Mouse (Mus musculus): ENCODE measurements around the gene Slc9a1. TPM values are rescaled to one million over a fixed set of nuclear protein-coding genes. Genes with fewer than 3 reads are reported as not detected.

Gene Slc9a1
- polyA plus RNA-seq, 1 experiment from 2014 or later = 6.1 TPM

DNA sequence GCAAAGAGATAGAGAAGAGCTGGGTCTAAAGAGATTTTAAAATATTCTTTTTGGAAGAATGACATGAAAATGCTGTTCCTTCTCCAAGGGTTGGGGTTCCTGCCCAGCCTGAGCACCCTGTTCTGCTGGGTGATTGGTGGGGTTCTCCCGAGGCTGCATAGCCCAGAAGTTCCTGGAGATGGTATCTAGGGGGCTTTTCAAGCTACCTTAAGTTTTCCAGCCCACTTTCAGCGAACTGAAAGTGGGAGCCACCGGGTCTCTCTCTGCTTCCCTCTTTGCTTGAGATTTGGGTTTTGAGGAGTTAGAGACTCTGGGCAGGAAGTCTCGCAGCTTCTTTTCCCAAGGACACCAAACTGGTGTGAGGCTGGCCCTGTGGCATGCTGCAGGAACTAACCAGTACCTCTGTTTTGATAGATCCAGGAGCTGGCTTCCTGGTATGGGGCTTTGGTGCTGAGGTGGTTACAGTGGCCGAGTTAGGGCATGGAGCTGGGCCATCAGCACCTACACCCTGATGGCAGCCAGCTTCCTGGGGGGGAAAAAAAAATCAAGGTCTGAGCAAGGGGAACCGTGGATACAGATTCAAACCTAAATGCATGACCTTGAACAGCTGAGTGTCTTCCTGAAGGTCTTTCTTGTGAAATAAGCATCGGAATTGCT, 2.2 kb downstream of the Slc9a1 start:
- H3K27ac ChIP-seq (ENCODE audit: low read depth, low read length) = no peak overlapping the region
- H3K9ac ChIP-seq (ENCODE audit: low read depth, low read length) = peak overlapping the region; percentile 42
- no peaks in the 10 kb centered on the region for H3K27me3 ChIP-seq (replicated peaks; ENCODE audit: control insufficient read depth, insufficient read depth, low read length)
- 34% methylated on average over 7 of the region's 7 CpGs for WGBS
- peaks cover 19% of the 10 kb centered on the region; the same call in 1 of the 2 replicates for H3K4me1 ChIP-seq (replicated peaks; ENCODE audit: control insufficient read depth, insufficient read depth, low read length)
- H3K4me3 ChIP-seq (ENCODE audit: low read depth, low read length) = peak overlapping the region; percentile 88
- no peak for TF ChIP-seq CTCF (IDR thresholded peaks at IDR 0.05; ENCODE audit: low read depth)
- H3K9me3 ChIP-seq (ENCODE audit: control insufficient read depth) = no peaks in the 10 kb centered on the region
- ATAC-seq = no peak
- peaks cover 7% of the 10 kb centered on the region for H3K36me3 ChIP-seq (ENCODE audit: control insufficient read depth, insufficient read depth)
- peak overlapping the region; percentile 78 for H3K4me2 ChIP-seq (replicated peaks; ENCODE audit: low read depth)

DNA sequence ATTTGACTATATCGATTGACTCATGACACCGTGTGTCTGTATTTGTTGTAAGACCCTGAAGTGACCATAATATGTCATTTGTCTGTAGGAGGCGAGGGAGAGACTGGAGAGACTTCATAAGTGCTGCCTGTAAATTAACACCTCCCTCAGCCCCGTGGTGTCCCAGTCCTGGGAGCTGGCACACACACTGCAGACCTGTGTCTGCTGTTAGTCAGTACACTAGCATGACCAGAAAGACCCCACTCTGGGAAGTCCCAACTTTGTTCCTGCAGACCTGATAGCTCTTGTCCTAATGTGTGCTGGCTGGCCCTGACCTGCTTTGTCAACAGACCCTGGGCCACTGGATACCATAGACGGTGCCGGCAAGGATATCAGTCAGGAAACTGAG, 2.8 kb downstream of the Slc9a1 start:
- H3K4me2 ChIP-seq (replicated peaks; ENCODE audit: low read depth) = peak overlapping the region; percentile 78
- 28% methylated on average over 6 of the region's 6 CpGs for WGBS
- H3K9me3 ChIP-seq (ENCODE audit: control insufficient read depth) = no peaks in the 10 kb centered on the region
- H3K9ac ChIP-seq (ENCODE audit: low read depth, low read length) = 0 out of 2 replicates have a peak overlapping the region, but pooled peaks have one; percentile 42
- H3K4me1 ChIP-seq (replicated peaks; ENCODE audit: control insufficient read depth, insufficient read depth, low read length) = peaks cover 19% of the 10 kb centered on the region; the same call in 1 of the 2 replicates
- ATAC-seq = no peak
- peak overlapping the region; percentile 88 for H3K4me3 ChIP-seq (ENCODE audit: low read depth, low read length)
- TF ChIP-seq CTCF (IDR thresholded peaks at IDR 0.05; ENCODE audit: low read depth) = no peak
- no peak overlapping the region for H3K27ac ChIP-seq (ENCODE audit: low read depth, low read length)
- peaks cover 7% of the 10 kb centered on the region for H3K36me3 ChIP-seq (ENCODE audit: control insufficient read depth, insufficient read depth)
- no peaks in the 10 kb centered on the region for H3K27me3 ChIP-seq (replicated peaks; ENCODE audit: control insufficient read depth, insufficient read depth, low read length)

DNA sequence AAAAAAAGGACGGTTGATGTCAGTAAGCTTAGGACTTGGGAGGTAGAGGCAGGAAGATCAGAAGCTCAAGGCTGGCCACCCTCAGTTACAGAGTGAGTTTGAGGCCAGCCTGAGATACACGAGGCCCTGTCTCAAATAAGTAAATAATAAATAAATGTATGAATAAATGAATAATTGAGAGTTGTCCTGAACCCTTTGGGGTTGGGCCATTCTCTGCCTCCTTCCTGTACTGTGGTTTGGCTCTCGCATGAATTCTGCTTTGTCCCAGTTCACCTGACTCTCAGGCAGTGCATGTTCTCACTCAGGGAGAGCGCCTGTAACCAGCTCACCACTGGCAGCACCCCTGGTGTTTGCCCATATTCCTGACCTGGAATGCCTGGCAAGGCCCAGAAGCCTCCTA, 4.5 kb downstream of the Slc9a1 start:
- Histone ChIP-seq H3K4me2 (replicated peaks; ENCODE audit: low read depth) (no peak overlapping the region), H3K9ac (ENCODE audit: low read depth, low read length) (no peak overlapping the region), H3K27ac (ENCODE audit: low read depth, low read length) (no peak overlapping the region), H3K27me3 (replicated peaks; ENCODE audit: control insufficient read depth, insufficient read depth, low read length) (no peaks in the 10 kb centered on the region), H3K36me3 (ENCODE audit: control insufficient read depth, insufficient read depth) (peaks cover 7% of the 10 kb centered on the region), H3K4me3 (ENCODE audit: low read depth, low read length) (no peak overlapping the region), H3K9me3 (ENCODE audit: control insufficient read depth) (no peaks in the 10 kb centered on the region), H3K4me1 (replicated peaks; ENCODE audit: control insufficient read depth, insufficient read depth, low read length) (peaks cover 32% of the 10 kb centered on the region)
- 78% methylated on average over 4 of the region's 4 CpGs for WGBS
- no peak for TF ChIP-seq CTCF (IDR thresholded peaks at IDR 0.05; ENCODE audit: low read depth)
- no peak for ATAC-seq

GRCm38 (mm10) chr4:133375812-133376577, 6.5 kb downstream of the Slc9a1 start:
- no peak for TF ChIP-seq CTCF (IDR thresholded peaks at IDR 0.05; ENCODE audit: low read depth)
- H3K27me3 ChIP-seq (replicated peaks; ENCODE audit: control insufficient read depth, insufficient read depth, low read length) = no peaks in the 10 kb centered on the region
- ATAC-seq = no peak
- peaks cover 43% of the 10 kb centered on the region for H3K4me1 ChIP-seq (replicated peaks; ENCODE audit: control insufficient read depth, insufficient read depth, low read length)
- H3K9me3 ChIP-seq (ENCODE audit: control insufficient read depth) = no peaks in the 10 kb centered on the region
- WGBS = 41% methylated on average over 10 of the region's 10 CpGs
- H3K36me3 ChIP-seq (ENCODE audit: control insufficient read depth, insufficient read depth) = peaks cover 7% of the 10 kb centered on the region
- H3K4me2 ChIP-seq (replicated peaks; ENCODE audit: low read depth) = no peak overlapping the region
- no peak overlapping the region for H3K4me3 ChIP-seq (ENCODE audit: low read depth, low read length)
- H3K9ac ChIP-seq (ENCODE audit: low read depth, low read length) = no peak overlapping the region
- no peak overlapping the region for H3K27ac ChIP-seq (ENCODE audit: low read depth, low read length)

DNA sequence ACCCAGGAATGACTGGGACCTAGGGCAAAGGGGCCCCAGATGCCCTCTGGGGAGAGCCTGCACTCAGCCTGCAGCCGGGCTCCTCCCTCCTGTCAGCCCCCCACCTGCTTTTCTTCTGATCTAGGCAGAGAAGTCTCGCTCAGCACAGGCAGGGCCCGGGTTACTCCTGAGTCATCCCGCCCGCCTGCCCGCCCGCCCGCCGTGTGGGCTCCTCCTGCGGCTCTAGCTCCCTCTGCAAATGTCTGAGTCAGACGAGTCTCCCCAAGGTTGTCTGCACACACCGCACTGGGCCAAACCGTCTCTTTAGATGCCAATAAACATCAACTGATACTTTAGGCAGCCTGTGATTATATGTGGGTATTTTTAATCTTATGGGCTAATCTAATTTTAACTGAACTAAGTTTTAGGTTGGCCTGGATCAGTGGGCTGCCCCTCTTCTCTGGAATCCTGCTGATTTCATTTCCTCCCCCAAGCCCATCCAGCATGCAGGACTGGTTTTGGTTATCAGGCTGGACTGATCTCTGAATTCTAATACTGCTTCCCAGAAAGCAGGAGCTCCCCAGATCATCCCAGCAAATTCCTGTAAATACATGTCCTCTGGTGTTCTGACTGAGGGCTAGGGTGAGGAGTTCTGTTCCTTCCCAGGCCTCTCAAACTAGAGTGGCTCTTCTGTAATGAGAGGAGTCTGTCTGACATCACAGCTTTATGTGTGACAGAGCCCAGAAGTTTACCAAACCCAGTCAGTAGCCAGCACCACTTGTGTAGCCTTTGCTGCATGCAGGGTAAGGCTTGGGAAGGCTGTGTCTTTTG, 8.9 kb downstream of the Slc9a1 start:
- Histone ChIP-seq H3K9ac (ENCODE audit: low read depth, low read length) (0 out of 2 replicates have a peak overlapping the region, but pooled peaks have one; percentile 11), H3K27me3 (replicated peaks; ENCODE audit: control insufficient read depth, insufficient read depth, low read length) (no peaks in the 10 kb centered on the region), H3K4me3 (ENCODE audit: low read depth, low read length) (no peak overlapping the region), H3K4me1 (replicated peaks; ENCODE audit: control insufficient read depth, insufficient read depth, low read length) (peaks cover 26% of the 10 kb centered on the region), H3K36me3 (ENCODE audit: control insufficient read depth, insufficient read depth) (peaks cover 7% of the 10 kb centered on the region), H3K4me2 (replicated peaks; ENCODE audit: low read depth) (peak overlapping the region; percentile 37), H3K27ac (ENCODE audit: low read depth, low read length) (no peak overlapping the region; the same call in 1 of the 2 replicates), H3K9me3 (ENCODE audit: control insufficient read depth) (no peaks in the 10 kb centered on the region)
- TF ChIP-seq CTCF (IDR thresholded peaks at IDR 0.05; ENCODE audit: low read depth) = no peak
- 20% methylated on average over 13 of the region's 13 CpGs for WGBS
- ATAC-seq = peak; percentile 69

- H3K36me3 ChIP-seq (ENCODE audit: control insufficient read depth, insufficient read depth) = peaks cover 7% of the 10 kb centered on the region
- H3K4me1 ChIP-seq (replicated peaks; ENCODE audit: control insufficient read depth, insufficient read depth, low read length) = peaks cover 25% of the 10 kb centered on the region
- no peaks in the 10 kb centered on the region for H3K27me3 ChIP-seq (replicated peaks; ENCODE audit: control insufficient read depth, insufficient read depth, low read length)
- 45% methylated on average over 5 of the region's 5 CpGs for WGBS
- H3K4me3 ChIP-seq (ENCODE audit: low read depth, low read length) = no peak overlapping the region
- H3K27ac ChIP-seq (ENCODE audit: low read depth, low read length) = no peak overlapping the region; the same call in 1 of the 2 replicates
- H3K9ac ChIP-seq (ENCODE audit: low read depth, low read length) = 0 out of 2 replicates have a peak overlapping the region, but pooled peaks have one; percentile 11
- TF ChIP-seq CTCF (IDR thresholded peaks at IDR 0.05; ENCODE audit: low read depth) = no peak
- H3K9me3 ChIP-seq (ENCODE audit: control insufficient read depth) = no peaks in the 10 kb centered on the region
- ATAC-seq = no peak
- H3K4me2 ChIP-seq (replicated peaks; ENCODE audit: low read depth) = peak overlapping the region; percentile 13; the same call in 1 of the 2 replicates
Observed at GRCm38 (mm10) chr4:133379046-133379347, 9.5 kb downstream of the Slc9a1 start.

All from intestine, postnatal 0 days (tissue).